Mouse (Mus musculus): ENCODE measurements around the gene Dtnbp1.

The Dtnbp1 gene

DNA sequence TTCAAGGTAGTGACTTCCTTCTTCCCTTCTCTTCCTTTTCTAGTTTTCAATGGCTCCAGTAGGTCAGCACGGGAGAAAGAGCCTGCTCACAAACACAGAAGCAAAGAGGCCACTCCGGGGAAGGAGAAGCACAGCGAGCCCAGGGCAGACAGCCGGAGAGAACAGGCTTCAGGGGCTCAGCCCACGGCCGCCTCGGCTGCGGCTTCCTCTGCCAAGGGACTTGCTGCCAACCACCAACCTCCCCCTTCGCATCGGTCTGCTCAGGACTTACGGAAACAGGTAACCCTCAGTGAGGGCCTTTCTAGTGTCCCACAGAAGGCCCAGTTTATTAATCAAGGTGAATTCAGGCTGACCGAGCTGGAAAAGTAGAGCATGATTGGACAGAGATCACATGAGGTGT, 105.7 kb downstream of the Dtnbp1 start:
- DNase-seq, result no peak

DNA sequence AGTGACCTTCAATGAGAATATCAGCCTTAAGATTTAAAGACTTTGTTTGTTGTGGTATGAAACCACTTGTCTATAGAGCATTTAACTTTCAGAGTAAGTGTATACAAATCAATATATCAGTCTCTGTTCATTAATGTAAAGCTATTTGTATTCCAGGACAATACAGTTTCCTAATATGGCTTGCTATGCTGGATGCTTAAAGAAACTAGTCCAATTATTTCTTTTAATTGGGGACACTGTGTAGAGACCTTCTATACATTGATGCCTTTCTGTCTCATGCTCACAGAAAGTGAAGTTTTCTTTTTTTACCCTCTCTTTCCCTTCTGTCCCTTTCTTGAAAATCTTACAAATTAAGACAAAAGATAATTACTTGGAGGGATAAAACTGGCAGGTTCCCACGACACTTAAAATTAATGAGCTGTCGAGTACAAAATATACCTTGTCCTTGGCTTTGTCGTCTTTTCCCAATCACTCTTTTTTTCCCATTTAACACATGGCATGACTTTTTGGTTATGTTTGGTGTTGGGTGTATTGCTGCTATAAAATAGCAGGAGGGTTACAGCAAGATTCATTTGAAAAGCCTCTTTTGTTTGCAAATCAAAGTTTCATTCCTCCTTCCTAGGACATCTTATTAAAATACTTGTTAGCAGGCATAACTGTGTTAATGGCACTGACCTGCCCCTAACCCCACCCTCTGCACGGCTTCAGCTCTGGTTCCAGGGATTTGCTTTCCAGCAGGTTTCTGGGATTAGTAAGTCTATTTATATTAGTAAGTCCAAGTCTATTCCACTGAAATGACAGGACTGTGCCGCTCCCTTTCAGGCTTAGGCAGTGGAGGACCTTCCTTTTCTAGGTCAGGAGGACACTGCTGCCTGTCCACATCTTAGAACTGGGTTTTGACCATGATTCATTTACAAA, 109.9 kb downstream of the Dtnbp1 start:
- DNase-seq, result no peak

DNA sequence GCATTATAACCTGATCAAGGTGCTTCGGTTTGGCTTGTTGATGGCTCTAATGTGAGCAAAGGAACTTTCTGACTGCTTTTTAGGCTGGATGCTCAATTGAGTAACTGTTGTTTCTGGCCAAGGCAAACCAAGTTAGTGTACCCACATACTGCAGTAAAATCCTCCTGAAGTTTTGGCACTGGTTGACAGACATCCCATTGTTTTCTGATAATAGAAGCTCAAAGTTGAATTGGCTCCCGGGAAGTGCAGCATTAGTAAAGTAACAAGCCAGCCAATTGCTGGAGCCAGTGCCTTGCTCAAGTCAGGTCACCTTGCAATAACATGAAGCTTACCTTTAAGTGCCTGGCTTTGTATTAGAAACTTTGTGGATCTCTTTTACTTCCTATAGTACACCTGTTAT, 111.3 kb downstream of the Dtnbp1 start:
- DNase-seq, result no peak

DNA sequence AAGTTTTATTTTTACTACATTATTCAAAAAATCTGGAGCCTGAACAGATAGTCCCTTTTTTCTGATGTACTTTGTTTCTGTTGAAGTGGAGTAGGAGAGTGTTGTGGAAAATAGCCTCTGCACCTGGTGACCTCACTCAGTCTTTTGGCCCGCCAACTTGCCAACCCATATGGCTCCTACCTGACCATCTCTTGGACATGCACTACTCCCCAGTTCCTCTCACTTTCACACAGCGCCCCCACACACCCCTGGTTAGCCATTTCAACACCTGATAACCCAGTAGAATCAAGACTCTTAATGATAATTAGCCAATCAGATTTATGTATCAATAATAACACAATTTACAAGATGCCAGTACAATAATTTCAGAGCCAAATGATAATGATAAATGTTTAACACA, 115.7 kb downstream of the Dtnbp1 start:
- DNase-seq, result no peak

DNA sequence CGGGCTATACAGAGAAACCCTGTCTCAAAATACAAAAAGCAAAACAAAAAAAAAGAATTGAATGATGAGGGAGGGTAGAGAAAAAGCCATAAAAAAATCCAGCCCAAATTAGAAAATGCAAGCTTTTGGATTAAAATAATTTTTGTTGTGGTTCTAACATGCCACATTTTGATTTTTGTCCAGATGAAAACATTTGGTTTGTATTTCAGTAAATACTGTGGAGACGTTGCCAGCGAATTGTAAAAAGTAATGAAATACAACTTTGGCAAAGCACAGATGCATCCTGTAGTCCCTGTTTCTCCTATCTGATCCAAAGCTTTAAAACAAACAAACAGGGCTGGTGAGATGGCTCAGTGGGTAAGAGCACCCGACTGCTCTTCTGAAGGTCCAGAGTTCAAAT, 120.9 kb downstream of the Dtnbp1 start:
- no peak for DNase-seq

DNA sequence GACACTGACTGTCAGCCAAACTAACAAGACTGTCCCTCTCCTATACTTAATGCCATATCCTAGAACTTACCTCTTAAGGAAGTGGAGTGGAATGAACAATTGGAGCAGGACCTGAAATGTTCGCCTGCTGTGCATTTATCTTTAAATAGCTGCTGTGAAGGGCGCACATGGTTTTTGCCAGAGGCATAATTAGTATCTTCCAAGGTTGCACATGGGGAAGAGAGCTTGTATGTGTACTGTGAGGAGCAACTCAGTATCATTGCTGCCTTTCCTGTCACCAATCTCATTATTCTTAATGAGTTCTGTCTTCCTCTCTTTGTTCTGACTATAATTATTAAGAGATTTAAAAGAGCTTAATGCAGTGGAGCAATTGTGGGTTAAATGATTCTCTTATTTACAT, 125.1 kb downstream of the Dtnbp1 start:
- no peak for DNase-seq

Data from kidney, adult 18-20 months (tissue).